Mouse (Mus musculus) CH12.LX (cell line): ENCODE data around the gene St5.

Source experiments
- BHLHE40 ChIP-seq: IDR thresholded peaks from 2 replicates; pipeline ENCODE4 v1.6.1; 2011; ENCODE audit warnings: mild to moderate bottlenecking, low read depth, low read length, improper control_type of control experiment
- CTCF ChIP-seq, 2 experiments: IDR thresholded peaks in 1 of 2; conservative IDR thresholded peaks in 1 of 2; 2 replicates each; pipeline ENCODE4 v1.5.1; 2011 to 2012; ENCODE audit warnings: low read depth in 2 of 2, low read length in 2 of 2, improper control_type of control experiment in 1 of 2, inconsistent platforms in 1 of 2, mild to moderate bottlenecking in 1 of 2, moderate library complexity in 1 of 2
- EP300 ChIP-seq: IDR thresholded peaks from 2 replicates; pipeline ENCODE4 v1.6.1; 2011; ENCODE audit warnings: low read length, improper control_type of control experiment
- HCFC1 ChIP-seq: IDR thresholded peaks from 2 replicates; pipeline ENCODE4 v1.6.1; 2012; ENCODE audit warnings: low read depth, mild to moderate bottlenecking, inconsistent platforms, low read length, improper control_type of control experiment
- NELFE ChIP-seq: IDR thresholded peaks from 2 replicates; pipeline ENCODE4 v1.6.1; 2011; ENCODE audit warnings: low read depth, low read length, improper control_type of control experiment
- NRF1 ChIP-seq: IDR thresholded peaks from 2 replicates; pipeline ENCODE4 v1.6.1; 2014; ENCODE audit warnings: low read depth, mild to moderate bottlenecking, inconsistent platforms, low read length, improper control_type of control experiment, moderate library complexity
- POLR2A ChIP-seq: IDR thresholded peaks from 2 replicates; pipeline ENCODE4 v1.6.1; 2011; ENCODE audit warnings: low read depth, mild to moderate bottlenecking, improper control_type of control experiment, low read length
- ZC3H11A ChIP-seq: IDR thresholded peaks from 2 replicates; pipeline ENCODE4 v1.6.1; 2012; ENCODE audit warnings: low read depth, mild to moderate bottlenecking, inconsistent platforms, low read length, improper control_type of control experiment
- ZMIZ1 ChIP-seq: IDR thresholded peaks from 2 replicates; pipeline ENCODE4 v1.6.1; 2012; ENCODE audit warnings: low read depth, mild to moderate bottlenecking, inconsistent platforms, low read length, improper control_type of control experiment

DNA sequence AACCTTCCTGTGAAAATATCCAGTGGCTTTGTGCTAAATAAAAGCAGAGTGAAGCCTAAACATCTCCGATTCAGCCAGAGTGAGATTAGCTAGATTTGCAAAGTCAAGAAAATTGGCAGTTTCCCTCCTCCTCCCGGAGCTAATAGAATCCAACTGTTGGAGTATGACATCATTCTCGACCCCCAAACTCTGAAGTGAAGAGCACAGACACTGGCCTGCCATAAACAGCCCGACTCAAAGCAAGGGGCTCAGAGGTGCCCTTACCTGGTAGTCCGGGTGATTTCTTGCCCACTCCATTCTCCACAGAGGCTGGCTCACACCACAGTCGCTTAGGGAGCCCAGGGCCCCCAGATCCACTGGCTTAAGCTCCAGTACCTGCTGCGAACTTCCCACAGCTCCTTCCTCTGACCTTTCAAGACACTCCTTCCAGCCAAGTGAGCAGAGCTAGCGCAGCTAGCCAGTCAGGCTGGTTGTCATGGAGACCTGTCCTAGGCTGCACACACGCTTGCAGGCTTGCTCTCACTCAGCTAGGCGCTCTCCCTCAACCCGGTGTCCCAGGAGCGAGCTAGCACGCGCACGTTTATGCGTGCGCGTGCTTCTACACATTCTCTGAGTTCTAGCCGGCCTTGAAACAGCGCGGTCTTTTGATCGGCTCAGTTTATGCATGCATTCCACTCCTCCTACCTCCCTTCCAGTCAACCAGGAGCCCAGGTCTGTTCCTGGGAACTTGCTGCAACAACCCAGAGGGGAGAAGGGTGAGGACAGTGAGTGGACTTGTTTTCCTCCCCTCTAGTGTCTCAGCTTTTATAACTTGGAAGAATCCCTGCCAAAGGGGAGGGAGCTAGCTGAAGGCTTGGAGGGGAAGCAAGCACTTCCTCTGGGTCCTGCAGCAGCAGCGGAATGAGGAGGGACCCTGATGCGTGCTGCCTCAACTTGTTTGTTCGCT lies 87.1 kb downstream of the St5 start:
- no peak for TF ChIP-seq POLR2A
- TF ChIP-seq EP300, result no peak
- no peak for TF ChIP-seq NELFE
- TF ChIP-seq ZC3H11A, result no peak
- TF ChIP-seq ZMIZ1, result no peak
- TF ChIP-seq NRF1, result no peak
- TF ChIP-seq CTCF (conservative IDR thresholded peaks at IDR 0.05 in 1 of 2, IDR thresholded peaks at IDR 0.05 in 1 of 2; ENCODE audit: low read depth in 2 of 2, low read length in 2 of 2), result no peak
- TF ChIP-seq BHLHE40, result no peak
- TF ChIP-seq HCFC1, result no peak
